Mouse (Mus musculus) stomach, postnatal 0 days (tissue): ENCODE results near the gene Slc2a4.

Source experiments
- CTCF ChIP-seq: IDR thresholded peaks from 2 replicates; pipeline ENCODE4 v1.5.1; 2016; ENCODE audit warnings: antibody characterized with exemption, low read depth, mild to moderate bottlenecking, moderate library complexity
- EP300 ChIP-seq: optimal IDR thresholded peaks from 2 replicates; pipeline ENCODE3; 2016; ENCODE audit warnings: antibody characterized with exemption

DNA sequence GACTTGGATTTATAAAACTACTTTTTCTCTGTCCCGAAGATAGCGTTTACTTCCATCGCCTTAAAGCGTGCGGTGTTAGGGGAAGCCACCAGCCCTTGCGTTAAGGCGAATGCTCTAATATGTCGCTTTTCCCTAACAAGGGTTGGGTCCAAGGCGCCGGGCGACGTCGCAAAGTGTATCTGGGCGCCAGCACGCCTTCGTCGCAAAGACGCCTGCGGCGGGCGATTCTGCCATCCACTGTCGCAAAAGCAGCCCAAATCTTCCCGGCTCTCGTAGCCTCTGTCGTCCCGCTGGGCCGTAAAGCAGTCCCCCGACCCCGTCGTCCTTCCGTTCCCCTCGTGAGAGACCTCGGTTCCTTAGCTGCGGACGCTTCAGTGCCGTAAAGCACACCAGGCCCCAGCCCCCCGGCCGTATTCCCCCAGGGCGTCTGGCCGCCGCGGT is 46.6 kb downstream of the Slc2a4 start:
- TF ChIP-seq CTCF (no peak), EP300 (no peak)
